Mouse (Mus musculus) thymus, adult 2 months (tissue): ENCODE data around the gene Gosr2.

Experiments used
- CTCF ChIP-seq: fragments of 200-500 bp; IDR thresholded peaks from 2 replicates; pipeline ENCODE4 v1.5.1; 2012; ENCODE audit warnings: mild to moderate bottlenecking, control low read depth, low read length, moderate library complexity, borderline replicate concordance; ENCODE audit not compliant: control insufficient read depth, poor library complexity, insufficient read depth; ENCODE audit errors: extremely low read depth
- POLR2A ChIP-seq: fragments of 200-500 bp; IDR thresholded peaks from 2 replicates; pipeline ENCODE4 v1.6.1; 2012; ENCODE audit warnings: mild to moderate bottlenecking, low read length, control low read depth, moderate library complexity; ENCODE audit not compliant: control insufficient read depth, poor library complexity, insufficient read depth; ENCODE audit errors: extremely low read depth

DNA sequence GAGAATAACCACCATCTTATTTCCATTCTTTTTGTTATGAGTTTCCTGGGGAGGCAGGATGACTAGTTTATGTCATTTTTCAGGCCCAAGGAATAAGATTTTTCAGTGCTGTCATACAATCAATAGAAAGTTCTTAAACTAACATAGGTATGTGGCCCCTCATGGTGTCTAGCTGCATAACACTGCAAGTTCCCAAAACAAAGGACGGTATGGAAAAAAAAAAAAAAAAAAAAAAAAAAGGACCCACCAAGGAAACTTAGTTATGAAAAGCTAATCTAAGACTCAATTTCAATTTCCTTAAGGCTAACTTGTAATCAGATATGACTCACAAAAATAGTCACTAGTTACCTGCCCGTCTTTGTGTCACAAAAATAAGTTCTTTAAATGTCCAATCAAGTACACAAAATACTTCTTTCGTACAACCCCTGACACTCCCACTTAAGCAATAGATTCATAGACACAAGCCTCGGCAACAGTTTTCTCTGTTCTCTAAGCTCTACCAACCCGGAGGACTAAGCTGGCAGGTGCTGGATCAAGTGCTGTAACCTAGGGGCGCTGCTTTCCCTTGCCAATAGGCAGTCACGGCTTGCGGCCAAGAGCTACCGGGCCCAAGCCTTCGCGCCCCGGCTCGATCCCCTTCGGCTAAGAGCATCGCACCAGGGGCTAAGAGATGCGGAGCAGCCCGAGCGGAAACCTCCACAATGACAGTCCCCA lies 690 bp downstream of the Gosr2 start:
- no peak for TF ChIP-seq CTCF
- TF ChIP-seq POLR2A = no peak
